ENCODE assay signal across 34 mouse cellular contexts in genomic region chr3:68160175-68160574, GRCm38 (mm10).
"Had no signal": no experiment of that assay in that cellular context is flagged by ENCODE, and none has a peak within 500 bp of the region (broad histone marks: within the 10 kb centered on the region; RNA-seq: fewer than 3 reads in every experiment).

No protein-coding gene starts in this region.

- DNase-seq: heart, postnatal 10 days; heart, postnatal 14 days; heart, postnatal 36 days; heart, postnatal 4 days; kidney, adult 11 months; kidney, adult 18-20 months; kidney, adult 2 months; kidney, adult 8-10 months; kidney, adult 9 months; kidney, postnatal 10 days; kidney, postnatal 14 days; kidney, postnatal 25 days; kidney, postnatal 36 days; kidney, postnatal 4 days; layer of hippocampus, adult 9-11 months; layer of hippocampus, postnatal 36 days had no signal

- ATAC-seq: hindbrain, embryonic 16.5 days; hindbrain, postnatal 0 days; inflammation-experienced regulatory T-cells, adult 6 months; intestine, embryonic 15.5 days; intestine, embryonic 16.5 days; intestine, postnatal 0 days had no signal

- H3K9ac ChIP-seq: heart, embryonic 12.5 days; heart, embryonic 13.5 days; heart, embryonic 15.5 days; hindbrain, embryonic 12.5 days; hindbrain, embryonic 13.5 days; hindbrain, embryonic 14.5 days; hindbrain, embryonic 15.5 days; intestine, embryonic 15.5 days; kidney, embryonic 15.5 days had no signal

- H3K27ac ChIP-seq: heart, embryonic 10.5 days; heart, embryonic 13.5 days; heart, embryonic 15.5 days; hindbrain, embryonic 12.5 days; hindbrain, embryonic 13.5 days; hindbrain, embryonic 14.5 days; hindbrain, embryonic 15.5 days; hindbrain, postnatal 0 days; intestine, embryonic 15.5 days; kidney, embryonic 15.5 days; kidney, postnatal 0 days; layer of hippocampus, adult 2 months had no signal

- H3K27me3 ChIP-seq: heart, embryonic 12.5 days; heart, embryonic 13.5 days; heart, embryonic 15.5 days; hindbrain, embryonic 12.5 days; hindbrain, embryonic 13.5 days; hindbrain, embryonic 15.5 days; intestine, embryonic 15.5 days; kidney, embryonic 15.5 days had no signal

- H3K4me3 ChIP-seq: heart, embryonic 10.5 days; heart, embryonic 12.5 days; heart, embryonic 13.5 days; heart, embryonic 15.5 days; hindbrain, embryonic 12.5 days; hindbrain, embryonic 13.5 days; hindbrain, embryonic 15.5 days; intestine, embryonic 15.5 days; kidney, embryonic 15.5 days; layer of hippocampus, adult 2 months had no signal

- H3K36me3 ChIP-seq: heart, embryonic 10.5 days; heart, embryonic 12.5 days; heart, embryonic 13.5 days; heart, embryonic 15.5 days; hindbrain, embryonic 12.5 days; hindbrain, embryonic 13.5 days; hindbrain, embryonic 15.5 days; intestine, embryonic 15.5 days; kidney, embryonic 15.5 days had no signal

- H3K4me1 ChIP-seq: heart, embryonic 10.5 days; heart, embryonic 12.5 days; heart, embryonic 13.5 days; heart, embryonic 15.5 days; hindbrain, embryonic 12.5 days; hindbrain, embryonic 13.5 days; intestine, embryonic 15.5 days; kidney, embryonic 15.5 days had no signal

- H3K4me2 ChIP-seq: heart, embryonic 11.5 days; heart, embryonic 12.5 days; heart, embryonic 13.5 days; heart, embryonic 15.5 days; hindbrain, embryonic 12.5 days; hindbrain, embryonic 13.5 days; hindbrain, embryonic 14.5 days; hindbrain, embryonic 15.5 days; intestine, embryonic 15.5 days; kidney, embryonic 15.5 days had no signal

- H3K9me3 ChIP-seq: heart, embryonic 10.5 days; heart, embryonic 12.5 days; heart, embryonic 13.5 days; heart, embryonic 15.5 days; hindbrain, embryonic 12.5 days; hindbrain, embryonic 13.5 days; hindbrain, embryonic 15.5 days; intestine, embryonic 15.5 days; kidney, embryonic 15.5 days had no signal
